Mouse (Mus musculus) heart, embryonic 14.5 days (tissue): ENCODE data around the gene Ptp4a2. TPM values are rescaled to one million over a fixed set of nuclear protein-coding genes. Genes with fewer than 3 reads are reported as not detected.
"Not testable (repeated sequence)": the region's sequence is repeated elsewhere in the genome, so short reads cannot be mapped to it uniquely, and the experiment has no call there.

ENCODE experiments used
- ATAC-seq: fragments of 200-750 bp; cut with Nextera tagmentation; 2 replicates; pipeline ENCODE4 v1.8.0; 2017; ENCODE audit warnings: low read depth, moderate TSS enrichment; ENCODE audit not compliant: insufficient number of reproducible peaks, insufficient read depth, low FRiP score
- H3K27ac ChIP-seq, 2 experiments: fragments of 200-500 bp in 1 of 2; fragments of 300-500 bp in 1 of 2; sonication (generic) in 1 of 2; replicated peaks in 1 of 2; 2 replicates each; pipeline ENCODE4 v1.5.1; 2012 to 2014; ENCODE audit warnings: low read depth in 2 of 2, low read length in 2 of 2, control low read depth in 1 of 2, mild to moderate bottlenecking in 1 of 2, mixed read lengths in 1 of 2; ENCODE audit not compliant: control insufficient read depth in 1 of 2, insufficient read depth in 1 of 2
- H3K27me3 ChIP-seq: fragments of 300-500 bp; sonication (generic); 2 replicates; pipeline ENCODE4 v1.6.1; 2014; ENCODE audit warnings: mild to moderate bottlenecking, low read length, control low read depth; ENCODE audit not compliant: control insufficient read depth, insufficient read depth
- H3K36me3 ChIP-seq: fragments of 300-500 bp; sonication (generic); 2 replicates; pipeline ENCODE4 v1.6.1; 2014; ENCODE audit warnings: mild to moderate bottlenecking, control low read depth, low read length, mixed read lengths; ENCODE audit not compliant: control insufficient read depth, insufficient read depth
- H3K4me1 ChIP-seq, 2 experiments: fragments of 200-500 bp in 1 of 2; fragments of 300-500 bp in 1 of 2; sonication (generic) in 1 of 2; 2 replicates each; pipeline ENCODE4 v1.6.1; 2012 to 2014; ENCODE audit warnings: low read length in 2 of 2, control low read depth in 1 of 2, mixed read lengths in 1 of 2; ENCODE audit not compliant: control insufficient read depth in 2 of 2, insufficient read depth in 2 of 2
- H3K4me2 ChIP-seq: fragments of 300-500 bp; sonication (generic); 2 replicates; pipeline ENCODE4 v1.6.1; 2014; ENCODE audit warnings: mild to moderate bottlenecking, low read length
- H3K4me3 ChIP-seq, 2 experiments: fragments of 200-500 bp in 1 of 2; fragments of 300-500 bp in 1 of 2; sonication (generic) in 1 of 2; 2 replicates each; pipeline ENCODE4 v1.5.1; 2012 to 2014; ENCODE audit warnings: low read length in 2 of 2, mild to moderate bottlenecking in 2 of 2, control low read depth in 1 of 2, low read depth in 1 of 2, moderate library complexity in 1 of 2; ENCODE audit not compliant: control insufficient read depth in 1 of 2, insufficient read depth in 1 of 2
- H3K9ac ChIP-seq: fragments of 300-500 bp; sonication (generic); 2 replicates; pipeline ENCODE4 v1.6.1; 2014; ENCODE audit warnings: mild to moderate bottlenecking, low read length
- H3K9me3 ChIP-seq: fragments of 300-500 bp; sonication (generic); 2 replicates; pipeline ENCODE4 v1.6.1; 2016; ENCODE audit warnings: low read length, control low read depth; ENCODE audit not compliant: control insufficient read depth
- WGBS: fragments of 180-500 bp; shearing (Covaris S2); extraction: QIAGEN DNeasy Blood & Tissue Kit; methylation state at CpG from one replicate; pipeline ENCODE4 v1.1.7; 2014; 5-methylcytosine and 5-hydroxymethylcytosine counted together
- polyA plus RNA-seq: library from polyadenylated mRNA; unstranded; fragments of >200 nt; fragmentation: Nextera tagmentation; extraction: Ambion mirVana; gene quantifications from 2 replicates; pipeline ENCODE4 v1.2.1, GENCODE M21; 2014

Gene Ptp4a2
- polyA plus RNA-seq, 1 experiment from 2014 or later = 362 TPM

DNA sequence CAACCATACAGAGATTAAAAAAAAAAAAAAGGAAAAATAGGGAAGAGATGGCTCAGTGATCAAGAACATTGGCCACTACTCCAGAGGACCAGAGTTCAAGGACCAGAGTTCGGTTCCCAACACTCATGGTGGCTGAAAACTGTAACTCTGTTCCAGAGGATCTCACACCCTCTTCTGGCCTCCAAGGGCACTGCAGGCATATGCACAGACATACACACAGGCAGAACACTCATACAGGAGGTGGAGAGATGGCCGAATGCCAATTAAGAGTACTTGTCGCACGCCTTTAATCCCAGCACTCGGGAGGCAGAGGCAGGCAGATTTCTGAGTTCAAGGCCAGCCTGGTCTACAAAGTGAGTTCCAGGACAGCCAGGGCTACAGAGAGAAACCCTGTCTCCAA, 55.2 kb downstream of the Ptp4a2 start:
- WGBS = 90% methylated on average over 5 of the region's 5 CpGs
- H3K4me3 ChIP-seq, H3K36me3 ChIP-seq, ATAC-seq, H3K4me2 ChIP-seq, H3K4me1 ChIP-seq, H3K9ac ChIP-seq, H3K27ac ChIP-seq, H3K9me3 ChIP-seq, H3K27me3 ChIP-seq: not testable (repeated sequence)

DNA sequence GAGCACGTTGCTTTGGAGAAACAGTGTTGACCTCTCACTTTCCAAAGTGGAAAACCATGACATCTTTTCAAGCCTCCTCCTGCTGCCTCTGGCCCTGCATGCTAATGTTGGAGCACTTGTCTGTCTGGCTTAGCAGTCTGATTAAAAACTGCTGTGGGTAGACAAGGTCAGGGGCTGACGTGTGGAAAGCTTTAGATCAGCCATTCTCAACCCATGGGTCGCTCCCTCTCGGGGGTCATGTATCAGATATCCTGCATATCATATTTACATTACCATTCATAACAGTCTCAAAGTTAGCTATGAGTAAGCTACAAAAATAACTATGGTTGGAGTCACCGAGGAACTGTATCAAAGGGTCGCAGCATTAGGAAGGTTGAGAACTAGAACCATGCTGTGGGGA, 57.2 kb downstream of the Ptp4a2 start:
- WGBS = 13% methylated on average over 6 of the region's 6 CpGs
- H3K4me2 ChIP-seq = no peak overlapping the region
- no peak overlapping the region for H3K4me3 ChIP-seq
- 0 out of 2 replicates have a peak, but pooled peaks cover 3% of the 10 kb centered on the region for H3K9me3 ChIP-seq
- H3K4me1 ChIP-seq = peaks cover 11 to 21% of the 10 kb centered on the region in 2 experiments
- H3K27ac ChIP-seq = peak overlapping the region; percentile 23 to 72
- no peak for ATAC-seq
- H3K36me3 ChIP-seq = no peaks in the 10 kb centered on the region
- H3K27me3 ChIP-seq = no peaks in the 10 kb centered on the region
- H3K9ac ChIP-seq = no peak overlapping the region

DNA sequence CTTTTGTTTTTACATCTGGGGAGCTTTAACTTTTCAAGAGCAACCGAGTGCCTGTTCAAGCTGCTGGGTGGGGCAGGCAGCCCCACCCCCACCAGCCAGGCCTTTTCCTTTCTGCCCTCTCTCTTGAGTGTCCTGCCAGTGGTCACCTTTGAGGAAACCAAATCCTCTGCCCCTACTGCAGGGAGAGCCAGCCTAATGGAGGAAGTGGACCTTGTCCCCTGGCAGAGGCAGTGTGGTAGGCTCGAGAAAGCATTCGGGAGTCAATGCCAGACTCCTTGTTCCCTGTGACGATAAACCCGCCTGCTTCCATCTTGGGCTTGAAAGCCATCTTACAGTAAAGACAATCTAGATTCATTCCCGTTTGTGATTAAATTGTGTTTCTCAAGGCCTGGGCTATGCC, 59.5 kb downstream of the Ptp4a2 start:
- Histone ChIP-seq H3K4me3 (no peak overlapping the region), H3K9ac (no peak overlapping the region), H3K27ac (no peak overlapping the region; a peak in 1 of 4 replicates), H3K4me2 (no peak overlapping the region), H3K27me3 (no peaks in the 10 kb centered on the region), H3K4me1 (peaks cover 14 to 21% of the 10 kb centered on the region in 2 experiments), H3K9me3 (0 out of 2 replicates have a peak, but pooled peaks cover 3% of the 10 kb centered on the region), H3K36me3 (no peaks in the 10 kb centered on the region)
- 82% methylated on average over 6 of the region's 6 CpGs for WGBS
- no peak for ATAC-seq

DNA sequence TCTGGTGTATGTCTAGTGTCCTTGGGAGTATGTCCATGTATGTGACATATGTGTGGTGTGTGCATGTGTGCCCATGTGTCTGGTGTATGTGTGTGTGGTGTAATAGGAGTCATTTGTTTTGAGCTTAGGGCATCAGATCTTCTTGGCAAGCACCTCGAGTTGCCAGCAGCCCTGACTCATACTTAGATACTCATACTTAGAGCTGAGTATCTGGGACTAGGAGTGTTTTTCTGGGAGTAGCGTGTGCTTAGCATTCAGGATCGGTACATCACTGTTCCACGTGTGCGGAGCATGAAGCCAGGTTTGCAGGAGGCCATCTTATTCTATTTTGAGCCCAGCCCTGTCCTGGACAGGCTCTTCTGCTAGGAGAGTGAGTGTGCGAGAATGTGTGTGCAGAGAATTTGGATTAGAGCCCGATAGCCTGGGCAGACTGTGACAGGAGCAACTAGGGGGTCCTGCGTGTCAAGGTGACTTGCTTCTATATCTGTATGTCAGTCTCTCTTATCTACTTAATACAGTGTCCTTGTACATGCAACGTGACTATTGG, 61.4 kb downstream of the Ptp4a2 start:
- peak overlapping the region; percentile 18 for H3K9ac ChIP-seq
- H3K4me2 ChIP-seq = 0 out of 2 replicates have a peak overlapping the region, but pooled peaks have one; percentile 7
- 35% methylated on average over 9 of the region's 9 CpGs for WGBS
- no peaks in the 10 kb centered on the region for H3K27me3 ChIP-seq
- peak overlapping the region; percentile 79 to 81 for H3K27ac ChIP-seq
- no peaks in the 10 kb centered on the region for H3K9me3 ChIP-seq
- H3K4me1 ChIP-seq = peaks cover 21 to 30% of the 10 kb centered on the region in 2 experiments
- no peak overlapping the region for H3K4me3 ChIP-seq
- H3K36me3 ChIP-seq = no peaks in the 10 kb centered on the region
- ATAC-seq = peak; percentile 36; the same call in 1 of the 2 replicates

DNA sequence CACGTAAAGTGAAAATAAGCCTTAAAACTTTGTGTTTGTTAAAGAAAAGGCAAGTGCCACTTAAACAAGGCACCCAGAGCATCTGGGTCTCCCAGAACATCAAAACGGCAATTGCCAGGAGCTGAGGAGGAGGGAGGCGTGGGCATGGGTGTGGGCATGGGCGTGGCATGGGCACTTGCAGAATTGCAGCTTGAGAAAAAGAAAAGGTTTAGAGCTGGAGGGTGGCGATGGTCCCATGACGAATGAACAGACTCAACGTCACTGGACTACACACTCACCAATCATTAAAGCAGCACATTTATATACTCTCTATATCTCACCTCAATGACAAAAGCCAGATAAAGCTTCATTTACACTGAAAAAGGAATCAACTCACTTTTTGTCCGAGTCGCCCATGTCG, 63.8 kb downstream of the Ptp4a2 start:
- no peak for ATAC-seq
- Histone ChIP-seq H3K9me3 (no peaks in the 10 kb centered on the region), H3K9ac (no peak overlapping the region), H3K4me2 (no peak overlapping the region), H3K27me3 (no peaks in the 10 kb centered on the region), H3K4me1 (peaks cover 23 to 26% of the 10 kb centered on the region in 2 experiments), H3K4me3 (no peak overlapping the region), H3K36me3 (no peaks in the 10 kb centered on the region), H3K27ac (no peak overlapping the region)
- 86% methylated on average over 10 of the region's 10 CpGs for WGBS

DNA sequence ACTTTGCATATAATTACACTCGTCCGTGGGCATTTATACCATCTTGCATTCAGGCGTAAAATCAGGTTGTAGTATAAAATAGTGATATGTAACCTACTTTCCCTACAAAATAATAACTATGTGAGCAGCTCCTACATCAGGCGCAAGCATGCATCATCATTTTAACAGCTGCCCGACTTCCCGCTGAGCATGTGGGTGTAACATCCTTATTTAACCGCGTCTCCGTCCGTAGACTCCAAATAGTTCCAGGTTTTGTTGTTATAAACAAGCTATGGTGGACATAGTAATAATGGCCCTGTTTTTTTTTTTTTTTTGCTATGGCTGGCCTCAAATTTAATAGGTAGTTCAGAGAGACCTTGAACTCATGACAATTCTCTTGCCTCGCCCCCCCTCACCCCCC, 64.4 kb downstream of the Ptp4a2 start:
- Histone ChIP-seq H3K4me3 (no peak overlapping the region), H3K27ac (no peak overlapping the region), H3K4me2 (no peak overlapping the region), H3K4me1 (peaks cover 23 to 26% of the 10 kb centered on the region in 2 experiments), H3K36me3 (no peaks in the 10 kb centered on the region), H3K9ac (no peak overlapping the region), H3K27me3 (no peaks in the 10 kb centered on the region), H3K9me3 (no peaks in the 10 kb centered on the region)
- no peak for ATAC-seq
- WGBS = 91% methylated on average over 11 of the region's 11 CpGs

DNA sequence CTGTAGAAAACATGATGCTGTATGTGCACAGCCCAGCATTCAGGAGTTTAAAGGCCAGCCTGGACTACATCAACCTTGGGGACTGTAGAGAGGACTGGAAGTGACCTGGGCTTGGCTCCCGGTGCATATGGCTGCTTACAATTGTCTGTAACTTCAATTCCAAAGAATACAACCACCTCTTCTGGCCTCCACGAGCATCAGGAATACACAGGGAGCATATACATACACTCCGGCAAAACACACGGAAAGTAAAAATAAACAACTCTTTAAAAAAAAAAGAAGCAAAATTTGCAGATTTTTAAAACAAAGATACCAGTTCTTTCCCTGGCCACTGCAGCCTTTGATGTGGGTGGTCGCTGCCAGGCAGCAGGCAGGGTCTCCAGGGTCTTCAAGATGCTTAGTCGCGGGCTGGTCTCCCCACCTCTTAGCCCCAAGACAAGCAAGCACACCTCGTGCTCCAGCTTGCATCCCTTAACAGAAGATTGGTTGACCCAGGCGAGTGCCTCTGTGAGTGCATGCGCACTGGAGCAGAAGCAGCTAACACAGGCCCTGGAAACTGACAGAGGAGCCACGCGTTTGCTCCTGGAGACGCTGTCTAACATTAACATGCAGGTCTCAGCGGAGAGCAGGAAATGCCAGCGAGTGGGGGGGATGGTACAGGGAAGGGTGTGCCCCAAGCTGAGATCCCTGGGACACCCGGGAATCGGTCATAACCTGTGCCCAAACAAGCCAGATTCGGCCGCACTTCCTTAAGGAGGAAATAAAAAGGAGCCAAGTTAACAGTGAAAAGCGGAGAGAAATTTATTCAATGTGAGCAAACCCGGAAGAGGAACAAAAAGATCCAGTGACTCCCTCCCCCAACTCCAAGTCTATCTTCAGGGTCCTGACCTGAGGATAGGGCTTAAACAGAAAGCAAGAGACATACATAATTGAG, 66.1 kb downstream of the Ptp4a2 start:
- no peaks in the 10 kb centered on the region for H3K27me3 ChIP-seq
- H3K36me3 ChIP-seq = no peaks in the 10 kb centered on the region
- ATAC-seq = 0 out of 2 replicates have a peak, but pooled peaks have one; percentile 25
- H3K9me3 ChIP-seq = no peaks in the 10 kb centered on the region
- peak overlapping the region; percentile 23 to 29; a peak in 3 of 4 replicates for H3K4me3 ChIP-seq
- WGBS = 17% methylated on average over 21 of the region's 21 CpGs
- H3K4me2 ChIP-seq = peak overlapping the region; percentile 66
- H3K9ac ChIP-seq = peak overlapping the region; percentile 67
- peaks cover 30 to 37% of the 10 kb centered on the region in 2 experiments for H3K4me1 ChIP-seq
- peak overlapping the region; percentile 84 to 85 for H3K27ac ChIP-seq
